Mouse (Mus musculus): Measurements from ENCODE around the gene Gfer. TPM values are rescaled to one million over a fixed set of nuclear protein-coding genes. Genes with fewer than 3 reads are reported as not detected.

The Gfer gene
- total and polyA plus RNA-seq, 3 experiments, result 69.1 to 105 (median 94.8) TPM

DNA sequence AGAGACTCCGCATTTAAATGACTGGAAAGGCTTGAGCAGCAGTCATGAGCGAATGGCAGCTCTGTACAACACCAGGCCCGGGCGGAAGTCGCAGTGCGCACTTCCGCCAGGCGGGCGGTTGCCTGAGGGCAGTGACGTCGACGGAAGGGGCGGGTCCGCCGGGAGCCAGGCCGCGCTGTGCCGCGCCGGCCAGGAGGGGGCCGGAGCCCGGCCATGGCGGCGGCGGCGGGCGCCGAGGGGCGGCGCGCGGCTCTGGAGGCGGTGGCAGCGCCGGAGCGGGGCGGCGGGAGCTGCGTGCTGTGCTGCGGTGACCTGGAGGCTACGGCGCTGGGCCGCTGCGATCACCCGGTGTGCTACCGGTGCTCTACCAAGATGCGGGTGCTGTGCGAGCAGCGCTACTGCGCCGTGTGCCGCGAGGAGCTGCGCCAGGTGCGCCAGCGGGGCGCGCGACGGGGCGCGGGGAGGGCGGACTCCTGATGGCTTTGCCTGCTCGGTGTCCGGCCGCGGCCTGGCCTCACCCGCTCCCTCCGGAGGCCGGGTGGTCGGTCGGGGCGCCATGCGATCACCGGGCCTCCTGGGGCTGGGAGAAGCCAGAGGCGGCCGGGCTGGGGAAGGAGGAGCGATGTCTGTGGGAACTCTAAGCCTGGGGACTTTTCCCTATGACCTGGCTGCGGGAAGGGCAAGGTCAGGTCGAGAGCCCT, 26.3 kb downstream of the Gfer start, which contains the start of gene Zfp598:
TSS of gene Zfp598 (plus strand) at position 143 of the 701 bp plus-strand sequence.
- Histone ChIP-seq H3K9me3 (replicated peaks; ENCODE audit: low read length) (no peaks in the 10 kb centered on the region), H3K4me2 (ENCODE audit: insufficient read depth, low read depth, poor library complexity, severe bottlenecking) (peak within 1 kb of the TSS; percentile 98), H3K27me3 (replicated peaks) (no peaks in the 10 kb centered on the region), H3K4me3 (replicated peaks in 1 of 3; ENCODE audit: low read depth in 2 of 3, low read length in 2 of 3, poor library complexity in 1 of 3) (peak within 1 kb of the TSS; percentile 88 to 99 (median 99)), H3K79me2 (replicated peaks; ENCODE audit: control insufficient read depth, extremely low read depth, insufficient read depth, poor library complexity, severe bottlenecking) (peaks cover 46% of the 10 kb centered on the region), H3K9ac (ENCODE audit: insufficient read depth, low read depth) (peak within 1 kb of the TSS; percentile 97), H3K27ac (ENCODE audit: insufficient read depth, low read depth) (peak within 1 kb of the TSS; percentile 79), H3K4me1 (ENCODE audit: control insufficient read depth in 1 of 2, insufficient read depth in 2 of 2) (peaks cover 5 to 61% of the 10 kb centered on the region in 2 experiments; a peak in 2 of 4 replicates), H3K36me3 (replicated peaks in 1 of 2; ENCODE audit: control insufficient read depth in 1 of 2, insufficient read depth in 1 of 2, low read length in 1 of 2) (peaks cover 9 to 16% of the 10 kb centered on the region in 2 experiments)
- dilution Hi-C loops (cut with MboI; ENCODE audit: extremely low pct_ligation_motif_present, extremely low pct_unique_long_range_greater_than_20kb, low sequenced_read_pairs) (no loop called here), in situ Hi-C loops (cut with MboI; ENCODE audit: low pct_ligation_motif_present, low pct_unique_long_range_greater_than_20kb, low sequenced_read_pairs) (loop anchor here (5.0 kb wide), 1 partner anchor 137 kb away; the partner anchor contains the start of gene Rab26)
- peak; percentile 91 for DNase-seq (ENCODE audit: extremely low read depth)
- TF ChIP-seq IRF4 (IDR thresholded peaks at IDR 0.05; ENCODE audit: low read depth, low read length), result peak; percentile 26
- TF ChIP-seq SMC3 (IDR thresholded peaks at IDR 0.05; ENCODE audit: low read depth, low read length), result no peak
- TF ChIP-seq E2F4 (IDR thresholded peaks at IDR 0.05; ENCODE audit: insufficient replicate concordance, low read depth, low read length), result no peak
- peak in 1 of 2 experiments; percentile 41; a peak in 1 of 4 replicates for TF ChIP-seq CTCF (conservative IDR thresholded peaks at IDR 0.05 in 1 of 2, IDR thresholded peaks at IDR 0.05 in 1 of 2; ENCODE audit: low read depth in 2 of 2, low read length in 2 of 2)
- TF ChIP-seq EP300 (IDR thresholded peaks at IDR 0.05; ENCODE audit: low read length), result no peak
- TF ChIP-seq JUN (IDR thresholded peaks at IDR 0.05; ENCODE audit: insufficient read depth, low read depth, low read length), result no peak
- TF ChIP-seq KAT2A (IDR thresholded peaks at IDR 0.05; ENCODE audit: insufficient replicate concordance, low read length), result peak; percentile 82; the same call in 1 of the 2 replicates
- no peak for TF ChIP-seq MAFK (IDR thresholded peaks at IDR 0.05; ENCODE audit: insufficient replicate concordance, low read length)
- TF ChIP-seq HCFC1 (IDR thresholded peaks at IDR 0.05; ENCODE audit: low read depth, low read length), result peak; percentile 89
- peak; percentile 78 for TF ChIP-seq UBTF (IDR thresholded peaks at IDR 0.05; ENCODE audit: low read depth, low read length)
- peak; percentile 99 for TF ChIP-seq ELF1 (IDR thresholded peaks at IDR 0.05; ENCODE audit: low read depth, low read length)
- peak; percentile 84; the same call in 1 of the 2 replicates for TF ChIP-seq POLR2AphosphoS2 (IDR thresholded peaks at IDR 0.05; ENCODE audit: low read depth, low read length)
- peak; percentile 76 for TF ChIP-seq MXI1 (IDR thresholded peaks at IDR 0.05; ENCODE audit: low read depth, low read length)
- no peak for TF ChIP-seq MYC (IDR thresholded peaks at IDR 0.05; ENCODE audit: low read depth, low read length)
- peak; percentile 67; the same call in 1 of the 2 replicates for TF ChIP-seq MEF2A (IDR thresholded peaks at IDR 0.05; ENCODE audit: borderline replicate concordance, low read depth, low read length)
- TF ChIP-seq RAD21 (IDR thresholded peaks at IDR 0.05; ENCODE audit: low read depth, low read length), result no peak
- peak; percentile 66 for TF ChIP-seq NRF1 (IDR thresholded peaks at IDR 0.05; ENCODE audit: low read depth, low read length)
- peak; percentile 88; the same call in 1 of the 2 replicates for TF ChIP-seq POLR2A (IDR thresholded peaks at IDR 0.05; ENCODE audit: low read depth, low read length)
- peak; percentile 90 for TF ChIP-seq TCF12 (IDR thresholded peaks at IDR 0.05; ENCODE audit: low read depth, low read length)
- TF ChIP-seq SIN3A (IDR thresholded peaks at IDR 0.05; ENCODE audit: low read length), result peak; percentile 83
- TF ChIP-seq ZMIZ1 (IDR thresholded peaks at IDR 0.05; ENCODE audit: low read depth, low read length), result no peak
- TF ChIP-seq CHD2 (IDR thresholded peaks at IDR 0.05; ENCODE audit: low read length), result no peak
- TF ChIP-seq ZKSCAN1 (IDR thresholded peaks at IDR 0.05; ENCODE audit: borderline replicate concordance, low read depth, low read length), result no peak
- 0 out of 2 replicates have a peak, but pooled peaks have one; percentile 14 for TF ChIP-seq ETS1 (conservative IDR thresholded peaks at IDR 0.05; ENCODE audit: low read depth, low read length)
- no peak; the same call in 1 of the 2 replicates for TF ChIP-seq GABPA (IDR thresholded peaks at IDR 0.05; ENCODE audit: insufficient replicate concordance, low read depth, low read length)
- peak; percentile 67 for TF ChIP-seq MAX (IDR thresholded peaks at IDR 0.05; ENCODE audit: low read length)
- TF ChIP-seq TBP (conservative IDR thresholded peaks at IDR 0.05; ENCODE audit: low read depth, low read length), result peak; percentile 84; the same call in 1 of the 2 replicates
- 0 out of 2 replicates have a peak, but pooled peaks have one; percentile 18 for TF ChIP-seq BHLHE40 (IDR thresholded peaks at IDR 0.05; ENCODE audit: low read depth, low read length)
- TF ChIP-seq MAZ (IDR thresholded peaks at IDR 0.05; ENCODE audit: low read depth, low read length), result peak; percentile 57; the same call in 1 of the 2 replicates
